Mouse (Mus musculus) kidney, postnatal 0 days (tissue): Measurements from ENCODE around the gene Morn1. TPM values are rescaled to one million over a fixed set of nuclear protein-coding genes. Genes with fewer than 3 reads are reported as not detected.

Experiments
- ATAC-seq: fragments of 200-750 bp; cut with Nextera tagmentation; replicated peaks from 2 replicates; pipeline ENCODE4 v1.8.0; 2017; ENCODE audit warnings: low read depth, moderate number of reproducible peaks, moderate TSS enrichment, moderate library complexity; ENCODE audit not compliant: low FRiP score
- DNase-seq: peaks from one replicate; pipeline ENCODE4 v3.0.0-alpha.2; 2016; ENCODE audit warnings: low spot score
- H3K27ac ChIP-seq: fragments of 300-500 bp; sonication (generic); 2 replicates; pipeline ENCODE4 v1.5.1; 2014; ENCODE audit warnings: mild to moderate bottlenecking
- H3K27me3 ChIP-seq: fragments of 300-500 bp; sonication (generic); 2 replicates; pipeline ENCODE4 v1.6.1; 2014; ENCODE audit warnings: low read length, mixed read lengths; ENCODE audit not compliant: insufficient read depth
- H3K36me3 ChIP-seq: fragments of 300-500 bp; sonication (generic); 2 replicates; pipeline ENCODE4 v1.6.1; 2014; ENCODE audit warnings: low read length, mixed read lengths; ENCODE audit not compliant: insufficient read depth
- H3K4me1 ChIP-seq: fragments of 300-500 bp; sonication (generic); replicated peaks from 2 replicates; pipeline ENCODE4 v1.6.1; 2014; ENCODE audit warnings: antibody characterized with exemption, low read length, mixed read lengths; ENCODE audit not compliant: insufficient read depth
- H3K4me2 ChIP-seq: fragments of 300-500 bp; sonication (generic); 2 replicates; pipeline ENCODE4 v1.6.1; 2014; ENCODE audit warnings: mild to moderate bottlenecking, low read length, moderate library complexity, mixed read lengths
- H3K4me3 ChIP-seq: fragments of 300-500 bp; sonication (generic); replicated peaks from 2 replicates; pipeline ENCODE4 v1.5.1; 2014; ENCODE audit warnings: low read depth, low read length
- H3K9ac ChIP-seq: fragments of 300-500 bp; sonication (generic); 2 replicates; pipeline ENCODE4 v1.6.1; 2014; ENCODE audit warnings: low read depth, low read length
- H3K9me3 ChIP-seq: fragments of 300-500 bp; sonication (generic); replicated peaks from 2 replicates; pipeline ENCODE4 v1.6.1; 2016; ENCODE audit warnings: low read length, inconsistent platforms, mixed read lengths
- CTCF ChIP-seq: IDR thresholded peaks from 2 replicates; pipeline ENCODE4 v1.5.1; 2016; ENCODE audit warnings: antibody characterized with exemption, low read depth, mild to moderate bottlenecking, moderate library complexity
- WGBS: fragments of 180-500 bp; shearing (Covaris S2); extraction: QIAGEN DNeasy Blood & Tissue Kit; methylation state at CpG from one replicate; pipeline ENCODE4 v1.1.7; 2014; 5-methylcytosine and 5-hydroxymethylcytosine counted together
- polyA plus RNA-seq: library from polyadenylated mRNA; unstranded; fragments of >200 nt; fragmentation: Nextera tagmentation; extraction: Ambion mirVana; gene quantifications from 2 replicates; pipeline ENCODE4 v1.2.1, GENCODE M21; 2015

Gene Morn1
- polyA plus RNA-seq, 1 experiment from 2014 or later = 7.0 TPM

DNA sequence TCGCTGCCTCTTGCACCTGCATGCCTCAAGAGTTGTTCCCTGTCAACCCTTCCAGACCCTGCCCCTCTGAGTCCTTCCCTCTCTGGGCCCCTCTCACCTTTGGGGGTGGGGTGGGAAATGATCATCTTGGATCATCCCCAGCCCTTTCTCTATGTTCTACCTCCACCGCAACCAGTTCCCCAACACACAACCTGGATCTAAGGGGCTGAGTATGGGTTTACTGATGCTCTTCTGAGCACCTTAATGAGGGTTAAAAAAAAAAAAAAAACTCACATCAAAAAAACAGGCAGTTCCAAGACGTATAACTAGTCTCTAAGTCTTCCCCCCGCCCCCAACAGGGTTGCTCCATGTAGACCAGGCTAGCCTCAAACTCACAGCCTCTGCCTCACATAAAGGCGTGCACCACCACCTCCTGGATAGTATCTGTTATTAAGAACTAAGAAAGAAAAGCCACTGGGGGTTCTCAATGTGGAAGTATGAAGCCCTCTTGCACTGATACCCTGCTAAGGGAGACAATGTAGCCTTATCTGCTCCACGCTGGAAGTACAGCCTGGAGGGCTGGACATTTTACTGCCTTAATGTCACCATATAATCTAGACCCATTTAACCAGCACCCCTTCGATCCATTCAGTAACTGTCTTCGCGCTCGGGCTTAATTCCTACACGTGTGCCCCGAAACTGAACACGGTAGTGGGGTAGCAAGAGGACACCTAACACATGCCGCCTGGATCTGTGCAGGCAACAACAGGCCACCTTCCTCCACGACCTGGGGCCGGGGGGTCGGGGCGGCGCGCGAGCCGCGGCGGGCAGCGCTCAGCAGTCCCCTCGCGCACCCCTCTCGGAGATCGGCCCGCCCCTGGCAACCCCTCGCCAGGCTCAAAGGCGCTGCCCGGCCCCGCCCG lies 920 bp upstream of the Morn1 start:
- WGBS = 5% methylated on average over 32 of the region's 35 CpGs
- ATAC-seq = no peak
- H3K9ac ChIP-seq = peak overlapping the region; percentile 91
- H3K9me3 ChIP-seq = no peaks in the 10 kb centered on the region
- H3K4me1 ChIP-seq = peaks cover 17% of the 10 kb centered on the region; the same call in 1 of the 2 replicates
- H3K27ac ChIP-seq = peak overlapping the region; percentile 92
- peak overlapping the region; percentile 98 for H3K4me3 ChIP-seq
- H3K4me2 ChIP-seq = peak overlapping the region; percentile 85
- DNase-seq = peak; percentile 38
- no peaks in the 10 kb centered on the region for H3K27me3 ChIP-seq
- no peak for TF ChIP-seq CTCF
- H3K36me3 ChIP-seq = peaks cover 11% of the 10 kb centered on the region; the same call in 1 of the 2 replicates

- DNase-seq (no peak), ATAC-seq (no peak)
- Histone ChIP-seq H3K27ac (no peak overlapping the region), H3K4me3 (no peak overlapping the region), H3K36me3 (0 out of 2 replicates have a peak, but pooled peaks cover 7% of the 10 kb centered on the region), H3K4me2 (no peak overlapping the region), H3K4me1 (peaks cover 16% of the 10 kb centered on the region; the same call in 1 of the 2 replicates), H3K9ac (no peak overlapping the region), H3K27me3 (no peaks in the 10 kb centered on the region), H3K9me3 (no peaks in the 10 kb centered on the region)
- TF ChIP-seq CTCF = no peak
- 90% methylated on average over 5 of the region's 5 CpGs for whole genome bisulfite sequencing
Observed at GRCm38 (mm10) chr4:155089241-155089640, 2.9 kb downstream of the Morn1 start.

DNA sequence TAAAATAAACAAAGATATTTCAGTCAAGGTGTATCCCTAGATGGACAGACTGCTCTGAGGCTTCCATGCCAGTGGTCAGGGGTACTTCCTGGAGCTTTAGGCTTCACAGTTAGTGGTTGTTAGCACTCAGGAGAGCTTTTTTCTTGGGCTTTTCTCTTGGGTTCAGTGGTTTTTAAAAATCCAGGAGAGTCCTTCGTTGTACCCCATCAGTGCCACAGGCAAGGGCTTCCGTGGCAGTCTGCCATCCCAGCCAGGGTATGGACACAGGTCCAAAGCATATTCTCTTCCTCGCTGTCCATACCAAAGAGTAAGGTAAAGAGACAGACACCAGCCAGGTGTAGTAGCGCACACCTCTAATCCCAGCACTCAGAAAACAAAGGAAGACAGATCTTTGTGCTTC lies 3.8 kb downstream of the Morn1 start:
- ATAC-seq (no peak), DNase-seq (no peak)
- H3K4me1 ChIP-seq = peaks cover 7% of the 10 kb centered on the region; the same call in 1 of the 2 replicates

DNA sequence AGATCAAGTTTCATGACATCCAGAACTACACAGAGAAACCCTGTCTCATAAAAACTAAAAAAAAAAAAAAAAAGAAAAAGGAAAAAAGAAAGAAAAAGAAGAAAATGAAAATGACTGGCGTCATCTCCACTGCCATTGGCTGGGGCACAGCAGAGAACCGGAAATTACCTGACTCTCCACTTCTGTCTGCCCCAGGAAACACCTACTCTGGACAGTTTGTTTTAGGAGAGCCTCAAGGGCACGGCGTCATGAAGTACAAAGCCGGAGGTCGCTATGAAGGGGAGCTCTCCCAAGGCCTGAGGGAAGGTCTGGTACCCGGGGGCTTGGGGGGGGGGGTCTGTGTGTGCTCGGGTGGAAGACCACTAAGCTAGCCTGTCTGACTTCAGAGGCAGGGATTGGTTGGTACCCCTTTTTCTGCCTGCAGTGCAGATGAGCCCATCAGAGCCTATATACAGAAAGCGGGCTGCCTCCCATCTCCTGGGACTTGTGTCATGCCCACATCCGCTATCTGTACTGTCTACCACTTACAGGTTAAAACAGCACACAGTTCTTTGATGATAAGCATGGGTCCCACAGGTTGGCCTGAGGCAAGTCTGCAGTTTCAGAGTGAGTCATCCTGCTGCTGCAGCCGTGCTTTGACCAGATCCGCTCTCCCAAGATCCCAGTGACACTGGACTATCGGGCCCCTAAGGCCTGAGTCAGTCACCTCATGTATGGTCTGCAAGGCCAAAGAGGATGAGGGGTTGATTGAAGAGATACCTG lies 4.5 kb downstream of the Morn1 start:
- H3K36me3 ChIP-seq = 0 out of 2 replicates have a peak, but pooled peaks cover 7% of the 10 kb centered on the region
- H3K4me3 ChIP-seq = no peak overlapping the region
- H3K27me3 ChIP-seq = no peaks in the 10 kb centered on the region
- no peak for ATAC-seq
- no peak overlapping the region for H3K4me2 ChIP-seq
- no peaks in the 10 kb centered on the region for H3K9me3 ChIP-seq
- no peak for DNase-seq
- 94% methylated on average over 13 of the region's 13 CpGs for WGBS
- no peak overlapping the region for H3K9ac ChIP-seq
- H3K27ac ChIP-seq = no peak overlapping the region
- TF ChIP-seq CTCF = no peak
- peaks cover 6% of the 10 kb centered on the region; the same call in 1 of the 2 replicates for H3K4me1 ChIP-seq

More for the DNA sequence above, 3.8 kb downstream of the Morn1 start:
- Histone ChIP-seq H3K36me3 (0 out of 2 replicates have a peak, but pooled peaks cover 7% of the 10 kb centered on the region), H3K4me2 (no peak overlapping the region), H3K27me3 (no peaks in the 10 kb centered on the region), H3K27ac (no peak overlapping the region), H3K9me3 (no peaks in the 10 kb centered on the region), H3K4me3 (no peak overlapping the region), H3K9ac (no peak overlapping the region)
- no peak for TF ChIP-seq CTCF
- 93% methylated on average over 4 of the region's 4 CpGs for WGBS

- H3K4me2 ChIP-seq = no peak overlapping the region
- WGBS = 92% methylated on average over 19 of the region's 19 CpGs
- H3K4me1 ChIP-seq = no peaks in the 10 kb centered on the region
- ATAC-seq = no peak
- DNase-seq = no peak
- no peak overlapping the region for H3K4me3 ChIP-seq
- H3K27ac ChIP-seq = no peak overlapping the region
- no peak for TF ChIP-seq CTCF
- no peak overlapping the region for H3K9ac ChIP-seq
- H3K9me3 ChIP-seq = no peaks in the 10 kb centered on the region
- no peaks in the 10 kb centered on the region for H3K27me3 ChIP-seq
- H3K36me3 ChIP-seq = 0 out of 2 replicates have a peak, but pooled peaks cover 7% of the 10 kb centered on the region
Observed at GRCm38 (mm10) chr4:155092718-155093430, 6.5 kb downstream of the Morn1 start.
